Mouse (Mus musculus) Patski (cell line): Measurements from ENCODE around the gene Smarca4. TPM values are rescaled to one million over a fixed set of nuclear protein-coding genes. Genes with fewer than 3 reads are reported as not detected.
A peak's percentile ranks its signal among the peaks of the same experiment; 100 is the strongest.

Source experiments
- ATAC-seq: fragments of 100-300 bp; one replicate; pipeline ENCODE4 v1.8.0; 2021
- CTCF ChIA-PET: fragments of 350-600 bp; sonication (Branson Sonifier 250); formaldehyde crosslinking; loops from one replicate; lab custom pipeline; 2022; ENCODE audit warnings: inconsistent platforms; lab: Charles Lee
- POLR2A ChIA-PET: fragments of 350-600 bp; sonication (Branson Sonifier 250); formaldehyde crosslinking; loops from one replicate; lab custom pipeline; 2022; ENCODE audit warnings: antibody characterized with exemption, inconsistent platforms; lab: Charles Lee
- DNase-seq: peaks from one replicate; pipeline ENCODE4 v3.0.0-alpha.2; 2011; ENCODE audit warnings: low read depth, low spot score
- H3K27me3 ChIP-seq: fragments of 371-371 bp; one replicate; pipeline ENCODE4 v1.5.1; 2021
- CTCF ChIP-seq: fragments of 100-300 bp; IDR thresholded peaks from one replicate; pipeline ENCODE4 v1.5.1; 2021
- in situ Hi-C: fragments of 300-500 bp; cut with MboI; formaldehyde crosslinking; loops from 3 replicates; pipeline ENCODE4 v1.11.1; 2018; ENCODE audit warnings: low pct_unique_long_range_greater_than_20kb, mixed read lengths
- polyA plus RNA-seq: library from polyadenylated mRNA; unstranded; gene quantifications from one replicate; pipeline ENCODE4 v1.2.3, GENCODE M21; 2021

Smarca4 gene
- polyA plus RNA-seq, 1 experiment from 2014 or later = 89.3 TPM

- ATAC-seq = no peak
- CTCF ChIA-PET = interaction anchor here (0.9 to 1.3 kb wide), 2 partner anchors 14 to 21 kb away, joined by 3 read pairs; no protein-coding TSS in a partner anchor
- TF ChIP-seq CTCF = no peak
- DNase-seq = no peak
- no peaks in the 10 kb centered on the region for H3K27me3 ChIP-seq
- POLR2A ChIA-PET = no interaction called here
- in situ Hi-C loops = no loop called here
These were observed 30.4 kb downstream of the Smarca4 start for GRCm38 (mm10) chr9:21646366-21646765.

DNA sequence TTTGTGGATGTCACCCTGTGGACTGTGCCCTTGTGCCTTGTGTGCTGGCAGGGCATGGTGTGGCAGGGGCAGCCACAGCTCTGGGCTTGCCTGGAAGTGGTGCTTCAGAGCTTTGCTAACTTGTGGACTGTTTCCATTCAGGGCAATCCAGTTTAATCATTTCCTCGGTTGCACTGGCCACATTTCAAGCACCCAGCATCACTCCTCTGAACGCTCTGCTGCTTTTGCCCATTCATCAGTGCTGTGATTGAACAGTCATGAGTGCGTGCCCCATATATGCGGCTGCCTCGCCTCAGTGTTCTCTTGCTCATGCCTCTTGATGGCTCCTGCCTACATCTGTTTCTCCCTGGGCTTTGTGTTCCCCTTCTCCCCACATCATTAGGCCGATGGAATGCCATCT lies 31.8 kb downstream of the Smarca4 start:
- no peak for TF ChIP-seq CTCF
- H3K27me3 ChIP-seq = no peaks in the 10 kb centered on the region
- POLR2A ChIA-PET = interaction anchor here (1.1 kb wide), 1 partner anchor 11 kb away, joined by 3 read pairs; no protein-coding TSS in a partner anchor
- ATAC-seq = peak; percentile 97
- peak; percentile 90 for DNase-seq
- in situ Hi-C loops = no loop called here
- CTCF ChIA-PET = interaction anchor here (1.0 to 1.8 kb wide), 3 partner anchors 10 to 17 kb away, joined by 3 to 7 read pairs (median 3); no protein-coding TSS in a partner anchor

DNA sequence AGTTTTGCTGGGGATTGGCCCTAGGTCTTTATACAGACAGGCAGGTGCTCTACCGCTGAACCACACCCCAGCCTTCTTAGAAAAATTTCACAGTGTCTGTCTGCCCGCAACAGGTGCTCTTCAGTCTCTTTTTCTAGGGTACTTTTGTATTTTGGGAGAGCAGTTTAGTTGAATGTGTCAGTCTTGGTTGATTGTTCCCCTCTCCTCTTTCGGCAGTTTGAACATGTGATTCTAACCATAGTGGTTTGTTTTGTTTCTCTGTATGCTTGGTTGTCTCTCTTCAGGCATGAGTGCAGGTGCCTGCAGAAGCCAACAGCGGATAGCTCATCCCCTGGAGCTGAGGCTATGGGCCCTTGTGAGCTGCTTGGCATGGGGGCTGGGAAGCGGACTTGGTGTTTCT lies 36.3 kb downstream of the Smarca4 start:
- ATAC-seq (no peak), DNase-seq (no peak)
- CTCF ChIA-PET = interaction anchor here (1.7 kb wide), 1 partner anchor 16 kb away, joined by 5 read pairs; no protein-coding TSS in a partner anchor
- TF ChIP-seq CTCF = no peak
- no peaks in the 10 kb centered on the region for H3K27me3 ChIP-seq
- POLR2A ChIA-PET = no interaction called here
- in situ Hi-C loops = no loop called here

GRCm38 (mm10) chr9:21653253-21653652 lies 37.3 kb downstream of the Smarca4 start:
- ATAC-seq = no peak
- H3K27me3 ChIP-seq = no peaks in the 10 kb centered on the region
- no peak for DNase-seq
- TF ChIP-seq CTCF = no peak
- ChIA-PET CTCF (interaction anchor here (1.7 kb wide), 1 partner anchor 15 kb away, joined by 5 read pairs; no protein-coding TSS in a partner anchor), POLR2A (no interaction called here)
- in situ Hi-C loops = no loop called here

GRCm38 (mm10) chr9:21662034-21662433 lies 46.1 kb downstream of the Smarca4 start:
- ChIA-PET CTCF (no interaction called here), POLR2A (no interaction called here)
- ATAC-seq (no peak), DNase-seq (no peak)
- TF ChIP-seq CTCF = no peak
- H3K27me3 ChIP-seq = no peaks in the 10 kb centered on the region
- in situ Hi-C loops = no loop called here

- no peak for DNase-seq
- ChIA-PET POLR2A (no interaction called here), CTCF (interaction anchor here (1.7 kb wide), 1 partner anchor 16 kb away, joined by 5 read pairs; no protein-coding TSS in a partner anchor)
- no peak for TF ChIP-seq CTCF
- ATAC-seq = no peak
- in situ Hi-C loops = no loop called here
- H3K27me3 ChIP-seq = no peaks in the 10 kb centered on the region
These were observed 53.0 kb downstream of the Smarca4 start for GRCm38 (mm10) chr9:21668946-21669345.

GRCm38 (mm10) chr9:21670354-21670753 lies 54.4 kb downstream of the Smarca4 start:
- no peaks in the 10 kb centered on the region for H3K27me3 ChIP-seq
- ATAC-seq = no peak
- in situ Hi-C loops = no loop called here
- ChIA-PET POLR2A (no interaction called here), CTCF (interaction anchor here (0.8 to 0.9 kb wide), 2 partner anchors 43 to 90 kb away, joined by 3 read pairs; partner anchors contain the start of gene Spc24)
- DNase-seq = no peak
- no peak for TF ChIP-seq CTCF

GRCm38 (mm10) chr9:21671753-21672152 lies 55.8 kb downstream of the Smarca4 start:
- ATAC-seq = no peak

DNA sequence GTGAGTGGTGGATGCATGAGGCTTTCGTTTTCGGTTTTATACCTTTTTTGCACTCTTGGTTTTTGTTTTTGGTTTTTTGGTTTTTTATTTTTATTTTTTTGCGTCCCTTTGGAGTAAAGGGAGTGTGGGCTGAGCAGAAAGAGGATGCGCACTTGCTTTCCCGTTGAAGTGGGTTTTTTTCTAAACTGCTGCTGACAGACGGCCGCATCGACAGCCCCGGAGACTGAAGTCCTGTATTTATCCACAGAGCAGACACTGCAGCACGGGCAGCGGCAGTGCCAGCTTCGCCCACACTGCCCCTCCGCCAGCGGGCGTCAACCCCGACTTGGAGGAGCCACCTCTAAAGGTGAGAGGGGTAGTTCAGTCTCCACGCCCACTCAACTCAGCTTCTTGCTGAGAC lies 61.7 kb downstream of the Smarca4 start:
- ATAC-seq (no peak), DNase-seq (no peak)
- in situ Hi-C loops = no loop called here
- H3K27me3 ChIP-seq = no peaks in the 10 kb centered on the region
- TF ChIP-seq CTCF = no peak
- ChIA-PET POLR2A (no interaction called here), CTCF (no interaction called here)

More at GRCm38 (mm10) chr9:21671753-21672152, 55.8 kb downstream of the Smarca4 start:
- no peak for TF ChIP-seq CTCF
- no peak for DNase-seq
- ChIA-PET CTCF (no interaction called here), POLR2A (interaction anchor here (0.7 to 0.8 kb wide), 2 partner anchors 14 to 55 kb away, joined by 3 read pairs; no protein-coding TSS in a partner anchor)
- in situ Hi-C loops = no loop called here
- no peaks in the 10 kb centered on the region for H3K27me3 ChIP-seq

DNA sequence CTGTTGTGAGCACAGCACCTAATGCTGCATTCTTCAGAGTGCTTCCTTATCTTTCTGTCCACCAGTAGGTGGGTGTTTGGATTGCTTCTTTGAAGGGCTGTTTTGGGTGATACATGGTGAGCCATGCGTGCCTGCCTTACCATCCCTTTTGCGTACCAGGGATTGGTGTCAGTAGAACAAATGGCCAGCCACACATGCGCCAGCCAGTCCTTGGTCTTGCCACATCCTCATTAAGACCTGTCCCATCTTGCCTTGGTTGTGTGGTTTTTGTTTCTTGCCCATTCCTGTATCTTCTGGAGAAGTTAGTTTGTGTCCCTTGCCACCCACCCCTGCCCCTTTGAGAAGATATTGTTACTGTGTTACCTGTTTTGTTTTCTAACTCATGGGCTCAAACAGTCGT lies 64.5 kb downstream of the Smarca4 start:
- TF ChIP-seq CTCF = no peak

DNA sequence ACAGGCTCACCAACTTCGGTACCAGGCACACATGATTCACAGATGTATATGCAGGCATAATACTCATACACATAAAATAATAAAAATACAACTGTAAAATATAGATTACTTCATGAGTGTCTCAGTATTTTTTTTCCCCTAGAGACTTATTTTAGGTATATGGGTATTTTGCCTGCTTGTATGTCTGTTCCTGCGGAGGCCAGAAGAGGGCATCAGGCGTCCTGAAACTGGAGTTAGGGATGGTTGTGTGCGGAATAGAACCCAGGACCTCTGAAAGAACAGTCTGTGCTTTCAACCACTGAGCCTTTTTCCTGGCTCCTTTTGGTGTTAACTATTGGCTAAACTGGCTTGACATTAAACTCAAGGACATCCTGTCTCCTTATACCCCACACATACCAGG lies 66.9 kb downstream of the Smarca4 start:
- CTCF ChIA-PET = interaction anchor here (1.8 kb wide), 1 partner anchor 14 kb away, joined by 4 read pairs; no protein-coding TSS in a partner anchor
- POLR2A ChIA-PET = no interaction called here
- in situ Hi-C loops = no loop called here
- DNase-seq (no peak), ATAC-seq (no peak)
- no peaks in the 10 kb centered on the region for H3K27me3 ChIP-seq
- no peak for TF ChIP-seq CTCF

More for the DNA sequence above, 64.5 kb downstream of the Smarca4 start:
- ATAC-seq = no peak
- DNase-seq = no peak
- CTCF ChIA-PET = interaction anchor here (0.8 to 2.4 kb wide), 2 partner anchors 13 to 53 kb away, joined by 3 to 5 read pairs; no protein-coding TSS in a partner anchor
- POLR2A ChIA-PET = no interaction called here
- in situ Hi-C loops = no loop called here
- H3K27me3 ChIP-seq = no peaks in the 10 kb centered on the region
